Mouse (Mus musculus): ENCODE results near the gene Pibf1.

GRCm38 (mm10) chr14:99106671-99107070 lies 7.4 kb downstream of the Pibf1 start:
- no peak for TF ChIP-seq CTCF (IDR thresholded peaks at IDR 0.05; ENCODE audit: borderline replicate concordance, insufficient read depth, low read length)
- TF ChIP-seq POLR2A (IDR thresholded peaks at IDR 0.05; ENCODE audit: low read depth, low read length): no peak

All from embryonic fibroblast, embryonic 13.5 days (primary cell).